ENCODE assay signal across 9 mouse cellular contexts in the genomic region with DNA sequence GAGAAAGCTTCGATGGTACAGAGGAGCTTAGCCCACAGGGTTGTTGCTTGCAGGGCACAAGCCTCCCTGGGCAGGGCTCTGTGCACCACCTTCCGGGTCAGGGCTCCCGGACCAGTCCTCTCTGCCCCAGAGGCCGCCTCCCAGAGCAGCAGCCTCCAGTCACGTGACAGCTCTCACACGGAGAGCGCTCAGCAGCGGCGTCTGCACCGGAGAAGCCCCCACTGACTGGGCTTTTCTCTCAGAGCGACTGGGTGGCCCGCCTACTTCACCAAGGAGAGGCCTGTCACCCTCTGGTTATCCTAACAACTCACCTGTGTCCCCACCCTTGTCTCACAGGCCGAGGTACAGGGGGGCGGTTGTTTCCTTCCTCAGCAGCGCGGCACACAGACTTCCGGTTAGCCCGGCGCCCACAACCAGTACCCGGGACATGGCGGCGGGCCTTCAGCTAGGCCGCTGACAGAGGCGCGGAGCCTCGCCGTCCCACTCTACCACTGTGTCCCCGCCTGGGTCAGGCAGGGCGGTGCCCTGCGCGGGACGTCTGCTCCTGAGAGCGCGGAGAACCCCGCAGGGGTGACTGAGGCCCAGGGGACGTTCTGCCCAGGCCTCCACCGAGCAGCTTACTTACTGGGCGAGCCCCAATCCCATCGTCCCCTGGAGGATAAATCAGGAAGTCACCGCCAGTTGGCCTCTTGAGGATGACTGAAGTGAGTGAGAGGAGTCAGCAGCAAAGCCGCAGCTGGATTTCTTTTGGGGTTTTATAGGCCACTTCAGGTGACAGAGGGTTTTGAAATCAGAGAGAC. TPM values are rescaled to one million over a fixed set of nuclear protein-coding genes. Genes with fewer than 3 reads are reported as not detected.
DNase-seq lines count a peak whose midpoint lies in the region; ATAC-seq and TF ChIP-seq lines count a peak whose summit lies in the region.
"Not testable (repeated sequence)": the region's sequence is repeated elsewhere in the genome, so short reads cannot be mapped to it uniquely, and the experiment has no call there.
"Had no signal": no experiment of that assay in that cellular context is flagged by ENCODE, and none has a peak within 500 bp of the region (broad histone marks: within the 10 kb centered on the region; RNA-seq: fewer than 3 reads in every experiment).

A gene (minus strand): TSS at position 665 of the 800 bp plus-strand sequence.

- dilution Hi-C loops in CH12.LX (cut with MboI; ENCODE audit: extremely low pct_ligation_motif_present, extremely low pct_unique_long_range_greater_than_20kb, low sequenced_read_pairs) = not testable (repeated sequence)

- not testable (repeated sequence) for H3K27ac ChIP-seq in CH12.LX (ENCODE audit: insufficient read depth, low read depth); forebrain, postnatal 0 days (ENCODE audit: low read depth, low read length); liver, embryonic 15.5 days (replicated peaks); neural tube, embryonic 11.5 days (ENCODE audit: low read depth, low read length)
- H3K27ac ChIP-seq in testis, adult 2 months (ENCODE audit: control insufficient read depth, insufficient read depth, low read depth, low read length) = peak within 1 kb of the TSS; percentile 62; the same call in 1 of the 2 replicates

- not testable (repeated sequence) for TF ChIP-seq POLR2A in CH12.LX (IDR thresholded peaks at IDR 0.05; ENCODE audit: low read depth, low read length); testis, adult 2 months (IDR thresholded peaks at IDR 0.05; ENCODE audit: control insufficient read depth, low read depth, low read length)

- in situ Hi-C loops in CH12.LX (cut with MboI; ENCODE audit: low pct_ligation_motif_present, low pct_unique_long_range_greater_than_20kb, low sequenced_read_pairs) = not testable (repeated sequence)

- not testable (repeated sequence) for H3K36me3 ChIP-seq in CH12.LX (replicated peaks in 1 of 2; ENCODE audit: control insufficient read depth in 1 of 2, insufficient read depth in 1 of 2, low read length in 1 of 2); forebrain, postnatal 0 days (ENCODE audit: insufficient read depth); liver, embryonic 15.5 days (replicated peaks); neural tube, embryonic 11.5 days (ENCODE audit: control insufficient read depth, insufficient read depth, low read length); testis, adult 2 months (ENCODE audit: control insufficient read depth, insufficient read depth, low read length)

- TF ChIP-seq CTCF in CH12.LX (conservative IDR thresholded peaks at IDR 0.05 in 1 of 2, IDR thresholded peaks at IDR 0.05 in 1 of 2; ENCODE audit: low read depth in 2 of 2, low read length in 2 of 2); forebrain, postnatal 0 days (IDR thresholded peaks at IDR 0.05; ENCODE audit: low read depth); testis, adult 2 months (IDR thresholded peaks at IDR 0.05; ENCODE audit: control insufficient read depth, insufficient read depth, insufficient replicate concordance, low read depth, low read length): not testable (repeated sequence)

- H3K9ac ChIP-seq in CH12.LX (ENCODE audit: insufficient read depth, low read depth); forebrain, postnatal 0 days; liver, embryonic 15.5 days; neural tube, embryonic 11.5 days (ENCODE audit: low read length): not testable (repeated sequence)

- not testable (repeated sequence) for H3K79me2 ChIP-seq in CH12.LX (replicated peaks; ENCODE audit: control insufficient read depth, extremely low read depth, insufficient read depth, poor library complexity, severe bottlenecking)

- H3K9me3 ChIP-seq in CH12.LX (replicated peaks; ENCODE audit: low read length); forebrain, postnatal 0 days (ENCODE audit: low read length); liver, embryonic 15.5 days (replicated peaks); neural tube, embryonic 11.5 days (ENCODE audit: control insufficient read depth, low read length): not testable (repeated sequence)

- TF ChIP-seq RAD21 in CH12.LX (IDR thresholded peaks at IDR 0.05; ENCODE audit: low read depth, low read length) = not testable (repeated sequence)

- ATAC-seq in forebrain, postnatal 0 days = peak; percentile 94
- peak; percentile 34; the same call in 1 of the 2 replicates for ATAC-seq in liver, embryonic 15.5 days (ENCODE audit: insufficient read depth)
- peak; percentile 94 for ATAC-seq in neural tube, embryonic 11.5 days (ENCODE audit: insufficient read depth, low FRiP score, low TSS enrichment)

- DNase-seq in CH12.LX (ENCODE audit: extremely low read depth) = not testable (repeated sequence)
- peak; percentile 13 for DNase-seq in cerebellum, adult 8-10 months
- peak; percentile 5 for DNase-seq in forebrain, postnatal 0 days
- peak; percentile 14 to 41 for DNase-seq in heart, postnatal 36 days
- peak; percentile 39 to 67 for DNase-seq in kidney, postnatal 4 days
- peak; percentile 13 for DNase-seq in neural tube, embryonic 11.5 days (ENCODE audit: low spot score)

- not testable (repeated sequence) for H3K4me1 ChIP-seq in CH12.LX (ENCODE audit: control insufficient read depth in 1 of 2, insufficient read depth in 2 of 2); forebrain, postnatal 0 days (ENCODE audit: insufficient read depth); liver, embryonic 15.5 days (replicated peaks); neural tube, embryonic 11.5 days (ENCODE audit: control insufficient read depth, insufficient read depth, low read length); testis, adult 2 months (ENCODE audit: control insufficient read depth, insufficient read depth, low read length)

- intact Hi-C loops in heart, postnatal 36 days (cut with DNase I) = loop anchor here (10.0 kb wide), 1 partner anchor 177 kb away; no protein-coding TSS in a partner anchor

- TF ChIP-seq EP300 in CH12.LX (IDR thresholded peaks at IDR 0.05; ENCODE audit: low read length) = not testable (repeated sequence)

- not testable (repeated sequence) for H3K27me3 ChIP-seq in CH12.LX (replicated peaks); forebrain, postnatal 0 days (ENCODE audit: insufficient read depth, low read length); liver, embryonic 15.5 days; neural tube, embryonic 11.5 days (ENCODE audit: control insufficient read depth, insufficient read depth, low read length); testis, adult 2 months (ENCODE audit: control insufficient read depth, insufficient read depth, low read length)

- H3K4me3 ChIP-seq in CH12.LX (replicated peaks in 1 of 3; ENCODE audit: low read depth in 2 of 3, low read length in 2 of 3, poor library complexity in 1 of 3); forebrain, postnatal 0 days (ENCODE audit: low read depth, low read length); liver, embryonic 15.5 days (replicated peaks); neural tube, embryonic 11.5 days (ENCODE audit: low read depth, low read length): not testable (repeated sequence)
- H3K4me3 ChIP-seq in testis, adult 2 months (ENCODE audit: control insufficient read depth, low read depth, low read length) = peak within 1 kb of the TSS; percentile 81

- not testable (repeated sequence) for H3K4me2 ChIP-seq in CH12.LX (ENCODE audit: insufficient read depth, low read depth, poor library complexity, severe bottlenecking); liver, embryonic 15.5 days; neural tube, embryonic 11.5 days (ENCODE audit: low read depth)
- peak within 1 kb of the TSS; percentile 37 for H3K4me2 ChIP-seq in forebrain, postnatal 0 days (ENCODE audit: low read depth)

- 39% methylated on average over 13 of the region's 41 CpGs for WGBS in forebrain, postnatal 0 days
- 37% methylated on average over 13 of the region's 41 CpGs for WGBS in liver, embryonic 15.5 days (ENCODE audit: insufficient replicate concordance)
- 32% methylated on average over 12 of the region's 41 CpGs for WGBS in neural tube, embryonic 11.5 days

RNA-seq across cellular contexts. Expression of the gene that starts here (rescaled TPM):
- total RNA-seq in CH12.LX (2012; rRNA removed) (9.0 and 9.7 TPM in 2 replicates), CH12.LX (2014; rRNA removed) (42.0 and 44.6 TPM in 2 replicates)
- polyA plus RNA-seq in CH12.LX (2012; ENCODE audit: insufficient read length, low read depth) = 16.4 and 18.5 TPM in 2 replicates
- total RNA-seq in forebrain, postnatal 0 days (2014; rRNA removed) = 9.5 and 15.8 TPM in 2 replicates
- 10.8 and 13.6 TPM in 2 replicates for polyA plus RNA-seq in forebrain, postnatal 0 days (2015; fragmentation: Nextera tagmentation; extraction: Ambion mirVana)
- total RNA-seq in heart, postnatal 36 days (2021) = 1 to 10 TPM; 8.4 to 8.6 TPM
- 2.7 and 2.9 TPM in 2 replicates for polyA plus RNA-seq in liver, embryonic 15.5 days (2015; fragmentation: Nextera tagmentation; extraction: Ambion mirVana)
- 14.4 and 14.9 TPM in 2 replicates for polyA plus RNA-seq in neural tube, embryonic 11.5 days (2014; fragmentation: Nextera tagmentation; extraction: Ambion mirVana)
- polyA plus RNA-seq in testis, adult 2 months (2012; rRNA removed) = 2.4 and 3.2 TPM in 2 replicates
- polyA plus RNA-seq: C2C12 had no signal

Comparison
In these comparisons a context has a peak if more than half of its experiments do, and no peak if none do; other contexts are left out.
1. ATAC-seq: peak in every context shown above with its lines; median percentile 94 in forebrain, postnatal 0 days; 94 in neural tube, embryonic 11.5 days; 34 in liver, embryonic 15.5 days.